Mouse (Mus musculus): ENCODE data around the gene Desi2.
"Not testable (repeated sequence)": the region's sequence is repeated elsewhere in the genome, so short reads cannot be mapped to it uniquely, and the experiment has no call there.

Gene Desi2

GRCm38 (mm10) chr1:178187216-178187791 lies at the start of gene Desi2:
Gene Desi2, plus strand, starts transcription at chr1:178187417.
- DNase-seq: peak; percentile 90

DNA sequence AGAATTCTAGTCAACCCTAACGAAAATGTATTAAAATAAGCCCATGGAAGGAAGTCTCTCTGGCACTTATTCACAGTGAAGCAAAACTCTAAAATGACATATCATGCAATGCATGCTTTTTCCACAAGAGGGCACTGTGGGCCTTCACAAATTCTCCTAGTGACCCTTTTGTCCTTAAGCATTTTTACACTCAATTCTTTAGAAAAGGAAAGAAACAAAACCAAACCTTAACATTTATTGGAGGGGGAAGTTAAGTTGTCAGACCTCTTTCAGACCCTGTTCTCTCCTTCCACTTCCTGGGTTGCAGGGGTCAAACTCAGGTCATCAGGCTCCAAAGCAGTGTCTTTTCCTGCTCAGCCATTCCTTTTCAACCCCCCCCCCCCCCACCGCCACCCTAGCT lies 40.7 kb upstream of the Desi2 start:
- DNase-seq: not testable (repeated sequence)

GRCm38 (mm10) chr1:178146915-178147314 lies 40.3 kb upstream of the Desi2 start:
- not testable (repeated sequence) for DNase-seq

DNA sequence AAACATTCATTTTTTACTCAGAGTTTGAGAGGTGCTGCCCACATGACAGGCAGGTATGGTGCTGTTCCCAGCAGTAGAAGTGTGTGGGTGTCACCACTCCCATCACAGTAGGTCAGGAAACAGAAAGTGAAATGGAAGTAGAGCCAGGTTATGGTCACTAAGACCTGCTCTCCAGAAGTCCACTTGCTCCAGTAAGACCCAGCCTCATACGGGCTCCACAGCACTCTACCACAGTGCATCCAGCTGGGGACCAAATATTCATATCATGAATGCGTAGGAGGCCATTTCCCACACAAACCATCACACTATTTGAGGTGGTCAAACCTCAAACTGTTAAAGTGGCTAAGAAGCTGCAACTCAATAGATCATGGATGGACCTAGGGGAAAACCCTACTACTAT lies 5.0 kb upstream of the Desi2 start:
- no peak for DNase-seq

GRCm38 (mm10) chr1:178185591-178185990 lies 1.6 kb upstream of the Desi2 start:
- no peak for DNase-seq

GRCm38 (mm10) chr1:178187810-178188209 lies 593 bp downstream of the Desi2 start:
- not testable (repeated sequence) for DNase-seq

DNA sequence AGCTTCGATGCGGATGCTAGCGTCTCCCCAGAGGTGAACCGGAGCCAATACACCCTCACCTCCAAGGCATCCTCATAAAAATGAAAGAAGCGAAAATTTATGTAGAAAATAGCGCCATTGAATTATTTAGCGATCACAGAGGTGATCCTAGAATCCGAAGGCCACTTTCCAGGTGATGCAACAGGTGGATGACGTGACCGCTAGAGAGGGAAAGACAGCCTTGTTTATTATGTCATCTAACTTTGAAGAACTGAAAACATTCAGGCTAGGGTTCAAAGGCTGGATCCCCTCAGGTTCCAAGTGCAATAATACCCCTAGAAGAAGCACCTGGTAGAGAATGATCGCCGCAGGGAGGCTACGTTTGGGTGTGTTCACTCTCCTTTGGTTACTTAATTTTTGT lies 1.2 kb downstream of the Desi2 start:
- no peak for DNase-seq

- DNase-seq: no peak
Measured at GRCm38 (mm10) chr1:178205701-178206325, 18.6 kb downstream of the Desi2 start.

GRCm38 (mm10) chr1:178207856-178208255 lies 20.6 kb downstream of the Desi2 start:
- not testable (repeated sequence) for DNase-seq

GRCm38 (mm10) chr1:178209966-178210365 lies 22.7 kb downstream of the Desi2 start:
- peak; percentile 56 for DNase-seq

DNA sequence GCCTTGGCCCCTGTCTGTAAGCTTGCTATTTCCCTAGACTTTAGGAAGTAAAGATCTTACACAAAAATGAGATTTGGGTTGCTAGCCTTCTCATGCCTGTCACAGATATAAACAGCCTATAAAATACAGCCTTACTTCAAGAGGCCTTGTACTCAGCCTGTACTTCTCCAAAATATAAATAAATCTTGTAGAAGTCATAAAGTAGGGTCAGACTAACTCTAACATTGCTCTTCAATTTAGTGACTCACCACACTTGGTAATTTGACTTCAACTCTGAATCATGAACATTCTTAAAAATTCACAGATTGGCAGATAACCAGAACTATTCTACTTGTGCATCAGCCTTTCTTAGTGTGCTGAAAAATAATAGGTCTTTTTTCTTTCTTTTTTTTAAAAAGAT lies 29.9 kb downstream of the Desi2 start:
- no peak for DNase-seq

DNA sequence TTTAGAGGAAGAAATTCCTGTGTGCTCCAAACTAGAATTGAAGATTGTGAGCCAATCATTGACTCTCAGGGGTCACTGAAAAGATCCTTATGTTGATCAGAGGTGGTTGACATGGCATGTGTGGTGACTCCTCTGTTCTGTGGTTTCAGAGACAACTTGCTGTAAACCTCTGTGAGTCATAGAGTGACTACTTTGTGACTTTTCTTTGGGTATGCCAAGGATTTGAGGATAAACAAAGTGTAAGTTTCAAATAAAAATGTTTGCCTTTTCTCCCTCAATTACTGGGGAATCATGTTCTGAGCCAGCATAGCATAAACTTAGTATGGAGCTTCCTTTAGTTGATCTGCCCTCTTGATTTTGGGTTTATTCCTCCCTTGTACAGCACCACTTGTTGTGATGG lies 31.1 kb downstream of the Desi2 start:
- DNase-seq: no peak

- peak; percentile 17 for DNase-seq
Measured at GRCm38 (mm10) chr1:178219166-178220077, 32.2 kb downstream of the Desi2 start.

DNA sequence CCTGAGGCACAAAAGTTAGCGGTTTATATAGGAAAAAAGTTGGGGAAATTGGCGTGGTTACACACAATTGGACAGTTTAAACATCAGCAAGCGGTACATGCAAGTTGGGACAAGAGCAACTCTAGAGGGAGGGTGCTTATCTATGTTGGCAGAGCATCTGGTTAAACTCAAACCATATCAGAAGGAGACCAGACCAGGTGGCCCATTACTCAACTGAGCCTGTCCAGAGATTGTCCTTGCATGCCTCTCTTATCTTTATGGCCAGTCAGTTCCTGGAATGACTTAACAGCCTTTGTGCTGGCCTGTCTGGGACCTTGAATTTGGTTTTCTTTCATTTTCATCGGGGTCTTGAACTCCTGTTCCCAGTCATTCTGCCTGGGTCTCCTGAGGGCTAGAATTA lies 41.7 kb downstream of the Desi2 start:
- DNase-seq: not testable (repeated sequence)

- no peak for DNase-seq
Measured at GRCm38 (mm10) chr1:178234109-178234508, 46.9 kb downstream of the Desi2 start.

DNA sequence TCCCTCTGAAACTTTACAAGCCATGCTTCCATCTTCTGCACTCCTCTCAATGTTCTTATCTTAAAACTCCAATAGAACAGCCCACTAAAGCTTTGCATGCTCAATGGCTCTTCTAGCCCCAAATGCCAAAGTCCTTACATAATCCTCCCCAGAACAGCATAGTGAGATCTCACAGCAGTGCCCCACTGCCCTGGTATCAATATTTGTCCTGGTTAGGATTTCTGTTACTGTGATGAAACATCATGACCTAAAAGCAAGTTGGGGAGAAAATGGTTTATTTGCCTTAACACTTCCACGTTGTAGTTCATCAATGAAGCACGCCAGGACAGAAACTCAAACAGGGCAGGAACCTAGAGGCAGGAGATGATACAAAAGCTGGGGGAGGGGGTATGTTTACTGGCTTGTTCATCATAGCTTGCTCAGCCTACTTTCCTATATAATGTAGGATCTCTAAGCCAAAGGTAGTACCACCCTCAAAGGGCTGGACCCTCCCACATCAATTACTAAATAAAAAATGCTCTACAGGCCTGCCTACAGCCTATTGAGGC lies 48.8 kb downstream of the Desi2 start:
- no peak for DNase-seq

DNA sequence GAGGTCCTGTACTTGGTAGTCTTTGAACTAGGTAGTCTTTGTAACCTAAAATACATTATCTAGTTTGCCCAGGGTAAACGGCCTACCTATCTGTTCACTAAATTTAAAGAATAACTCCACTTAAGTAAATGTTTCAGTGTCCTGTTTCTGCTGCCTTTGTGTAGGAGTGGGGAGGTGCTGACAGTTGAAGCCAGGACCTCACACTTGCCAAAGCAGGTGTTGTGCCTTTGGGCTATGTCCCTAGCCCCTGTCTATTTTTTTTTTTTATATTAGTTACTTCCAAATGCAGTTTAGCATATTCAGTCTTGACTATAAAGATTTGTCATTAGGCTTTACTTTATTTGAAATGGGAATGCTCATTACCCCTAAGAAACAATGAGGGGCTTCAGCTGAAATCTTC lies 51.5 kb downstream of the Desi2 start:
- DNase-seq: no peak

- no peak for DNase-seq
Measured at GRCm38 (mm10) chr1:178241884-178242508, 54.8 kb downstream of the Desi2 start.

DNA sequence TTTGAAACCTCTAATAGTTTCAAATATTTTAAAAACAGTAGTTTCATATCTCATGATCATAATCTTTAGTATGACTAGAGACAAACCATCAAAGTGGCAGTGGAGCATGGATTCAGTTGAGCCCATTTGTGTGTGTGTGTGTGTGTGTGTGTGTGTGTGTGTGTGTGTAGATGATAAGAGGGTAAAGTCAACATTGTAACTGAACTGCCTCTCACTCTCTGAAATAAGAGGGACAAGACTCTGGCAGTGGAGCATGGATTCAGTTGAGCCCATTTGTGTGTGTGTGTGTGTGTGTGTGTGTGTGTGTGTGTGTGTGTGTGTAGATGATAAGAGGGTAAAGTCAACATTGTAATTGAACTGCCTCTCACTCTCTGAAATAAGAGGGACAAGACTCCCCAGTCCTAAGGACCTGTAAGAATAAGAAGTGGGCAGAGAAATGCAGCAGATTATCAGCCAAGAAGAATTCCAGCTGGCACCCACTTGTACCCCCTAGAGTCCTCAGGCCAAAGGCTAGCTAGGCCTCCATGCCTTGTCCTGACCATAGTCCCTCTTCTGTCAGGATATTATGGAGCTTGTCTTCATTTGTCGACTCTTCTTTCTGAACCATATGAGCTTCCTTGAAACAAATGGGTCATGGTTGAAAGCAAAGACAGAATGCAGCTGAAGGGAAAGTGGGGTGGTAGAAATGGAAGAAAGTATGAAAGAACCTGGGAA lies 61.0 kb downstream of the Desi2 start:
- DNase-seq: no peak

DNA sequence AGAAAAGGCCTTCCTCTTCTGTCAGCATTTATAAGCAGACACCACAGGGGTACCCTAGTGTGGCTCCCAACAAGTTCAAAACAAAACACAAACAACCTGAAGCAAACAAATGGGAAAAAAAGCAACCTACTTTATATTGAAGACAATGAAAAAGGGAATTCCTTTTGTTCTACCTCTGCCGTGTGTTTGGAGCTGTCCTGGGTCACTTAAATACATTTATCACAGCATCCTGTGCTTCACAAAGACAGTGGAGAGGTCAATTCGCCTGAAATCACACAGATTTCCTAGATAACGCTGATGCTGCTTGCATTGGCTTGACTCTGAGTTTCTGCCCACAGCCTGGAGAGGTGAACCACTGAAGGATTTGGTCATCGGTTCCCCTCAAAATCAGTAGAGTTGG lies 67.4 kb downstream of the Desi2 start:
- DNase-seq: no peak

DNA sequence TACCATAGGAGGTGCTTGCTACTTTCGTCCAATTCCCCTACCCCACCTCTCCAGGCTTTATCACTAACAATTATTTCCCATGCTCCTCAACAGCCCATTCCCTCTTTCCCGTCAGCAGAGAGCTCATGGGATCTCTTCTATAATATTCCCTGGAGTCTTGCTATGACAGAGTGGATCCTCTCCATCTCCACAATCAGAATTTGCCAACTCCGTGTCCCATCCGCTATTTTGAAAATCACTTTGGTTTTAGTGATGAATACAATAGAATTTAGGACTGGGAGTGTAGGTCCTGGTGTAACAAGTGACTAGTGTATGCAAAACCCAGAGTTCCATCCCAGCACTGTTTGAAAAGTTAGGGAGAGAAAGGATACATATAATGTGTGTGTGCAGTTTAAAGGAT lies 69.1 kb downstream of the Desi2 start:
- no peak for DNase-seq

- no peak for DNase-seq
Measured at GRCm38 (mm10) chr1:178258821-178259220, 71.6 kb downstream of the Desi2 start.
